Mouse (Mus musculus) olfactory bulb, adult 2 months (tissue): ENCODE results near the gene Hmgcll1. TPM values are rescaled to one million over a fixed set of nuclear protein-coding genes. Genes with fewer than 3 reads are reported as not detected.

Source experiments
- H3K27ac ChIP-seq: fragments of 200-500 bp; 2 replicates; pipeline ENCODE4 v1.5.1; 2012; ENCODE audit warnings: low read depth, low read length; ENCODE audit not compliant: insufficient read depth
- H3K4me1 ChIP-seq: fragments of 200-500 bp; 2 replicates; pipeline ENCODE4 v1.6.1; 2012; ENCODE audit warnings: low read length; ENCODE audit not compliant: control insufficient read depth, insufficient read depth
- H3K4me3 ChIP-seq: fragments of 200-500 bp; 2 replicates; pipeline ENCODE4 v1.5.1; 2012; ENCODE audit warnings: mild to moderate bottlenecking, low read depth, low read length, moderate library complexity; ENCODE audit not compliant: insufficient read depth
- CTCF ChIP-seq: fragments of 200-500 bp; IDR thresholded peaks from 2 replicates; pipeline ENCODE4 v1.5.1; 2012; ENCODE audit warnings: low read depth, mild to moderate bottlenecking, low read length, moderate library complexity; ENCODE audit not compliant: insufficient read depth
- POLR2A ChIP-seq: fragments of 200-500 bp; IDR thresholded peaks from 2 replicates; pipeline ENCODE4 v1.6.1; 2012; ENCODE audit warnings: mild to moderate bottlenecking, low read depth, low read length, moderate library complexity; ENCODE audit not compliant: insufficient read depth
- WGBS: fragments of 180-500 bp; shearing (Covaris S2); methylation state at CpG from one replicate; pipeline ENCODE4 v1.1.7; 2018; 5-methylcytosine and 5-hydroxymethylcytosine counted together
- polyA plus RNA-seq: library from polyadenylated mRNA; stranded (reverse); fragments of >200 nt; gene quantifications from 2 replicates; pipeline ENCODE4 v1.2.4, GENCODE M21; 2012; ENCODE audit warnings: low replicate concordance; ENCODE audit not compliant: missing spikeins, insufficient read depth, insufficient read length

Gene Hmgcll1
- polyA plus RNA-seq, 1 experiment = not detected

GRCm38 (mm10) chr9:76007342-76007970 lies 7.2 kb upstream of the Hmgcll1 start:
- no peak for TF ChIP-seq CTCF
- no peak for TF ChIP-seq POLR2A
- H3K27ac ChIP-seq = no peak overlapping the region
- H3K4me3 ChIP-seq = no peak overlapping the region
- no peaks in the 10 kb centered on the region for H3K4me1 ChIP-seq
- 56% methylated on average over 6 of the region's 6 CpGs for WGBS

GRCm38 (mm10) chr9:76013789-76014188 lies 866 bp upstream of the Hmgcll1 start:
- Histone ChIP-seq H3K4me3 (no peak overlapping the region), H3K4me1 (0 out of 2 replicates have a peak, but pooled peaks cover 3% of the 10 kb centered on the region), H3K27ac (no peak overlapping the region)
- TF ChIP-seq CTCF = no peak
- TF ChIP-seq POLR2A = no peak
- 89% methylated on average over 6 of the region's 6 CpGs for WGBS

GRCm38 (mm10) chr9:76015971-76016370 lies 1.3 kb downstream of the Hmgcll1 start:
- 40% methylated on average over 5 of the region's 5 CpGs for WGBS
- TF ChIP-seq POLR2A (no peak), CTCF (no peak)
- Histone ChIP-seq H3K4me3 (no peak overlapping the region), H3K27ac (no peak overlapping the region), H3K4me1 (0 out of 2 replicates have a peak, but pooled peaks cover 3% of the 10 kb centered on the region)

GRCm38 (mm10) chr9:76016506-76016905 lies 1.9 kb downstream of the Hmgcll1 start:
- no peak overlapping the region for H3K27ac ChIP-seq
- no peak overlapping the region for H3K4me3 ChIP-seq
- 0 out of 2 replicates have a peak, but pooled peaks cover 3% of the 10 kb centered on the region for H3K4me1 ChIP-seq
- no peak for TF ChIP-seq POLR2A
- no peak for TF ChIP-seq CTCF
- WGBS = 95% methylated on average over 10 of the region's 10 CpGs

GRCm38 (mm10) chr9:76023551-76023973 lies 8.9 kb downstream of the Hmgcll1 start:
- Histone ChIP-seq H3K4me1 (peaks cover 3% of the 10 kb centered on the region; the same call in 1 of the 2 replicates), H3K27ac (no peak overlapping the region), H3K4me3 (no peak overlapping the region)
- 55% methylated on average over 5 of the region's 5 CpGs for WGBS
- TF ChIP-seq CTCF (no peak), POLR2A (no peak)

- Histone ChIP-seq H3K27ac (peak overlapping the region; percentile 77), H3K4me1 (peaks cover 3% of the 10 kb centered on the region; the same call in 1 of the 2 replicates), H3K4me3 (no peak overlapping the region)
- 35% methylated on average over 5 of the region's 5 CpGs for WGBS
- TF ChIP-seq POLR2A (no peak), CTCF (no peak)
Observed at GRCm38 (mm10) chr9:76024277-76025246, 9.9 kb downstream of the Hmgcll1 start.

GRCm38 (mm10) chr9:76029471-76030199 lies 15.0 kb downstream of the Hmgcll1 start:
- WGBS = 86% methylated on average over 16 of the region's 16 CpGs
- Histone ChIP-seq H3K27ac (no peak overlapping the region), H3K4me1 (no peaks in the 10 kb centered on the region), H3K4me3 (no peak overlapping the region)
- no peak for TF ChIP-seq POLR2A
- no peak for TF ChIP-seq CTCF

- no peak overlapping the region for H3K27ac ChIP-seq
- 75% methylated on average over 7 of the region's 7 CpGs for WGBS
- H3K4me3 ChIP-seq = no peak overlapping the region
- H3K4me1 ChIP-seq = no peaks in the 10 kb centered on the region
- TF ChIP-seq POLR2A (no peak), CTCF (no peak)
Observed at GRCm38 (mm10) chr9:76035058-76035457, 20.4 kb downstream of the Hmgcll1 start.
